8 mouse cellular contexts compared by ENCODE assay signal in genomic region chr11:62731311-62732021, GRCm38 (mm10). TPM values are rescaled to one million over a fixed set of nuclear protein-coding genes. Genes with fewer than 3 reads are reported as not detected.
A peak's percentile ranks its signal among the peaks of the same experiment; 100 is the strongest.
DNase-seq lines count a peak whose midpoint lies in the region; ATAC-seq and TF ChIP-seq lines count a peak whose summit lies in the region.

Gene Zfp287, minus strand, starts transcription at chr11:62731905.

- no peaks in the 10 kb centered on the region for H3K27me3 ChIP-seq in intestine, postnatal 0 days (replicated peaks; ENCODE audit: control insufficient read depth, insufficient read depth, low read length)
- H3K27me3 ChIP-seq in midbrain, embryonic 10.5 days (ENCODE audit: low read depth, poor library complexity, severe bottlenecking) = no peaks in the 10 kb centered on the region

- H3K4me1 ChIP-seq in intestine, postnatal 0 days (replicated peaks; ENCODE audit: control insufficient read depth, insufficient read depth, low read length) = no peaks in the 10 kb centered on the region
- peaks cover 23% of the 10 kb centered on the region for H3K4me1 ChIP-seq in midbrain, embryonic 10.5 days

- peak within 1 kb of the TSS; percentile 51 for H3K4me3 ChIP-seq in intestine, postnatal 0 days (ENCODE audit: low read depth, low read length)
- H3K4me3 ChIP-seq in midbrain, embryonic 10.5 days = peak within 1 kb of the TSS; percentile 77

- peak within 1 kb of the TSS; percentile 53 for H3K9ac ChIP-seq in intestine, postnatal 0 days (ENCODE audit: low read depth, low read length)

- ATAC-seq in granulocyte monocyte progenitor cell, adult 5-6 weeks (replicated peaks; ENCODE audit: poor library complexity, severe bottlenecking) = peak; percentile 90
- ATAC-seq in intestine, postnatal 0 days = peak; percentile 72

- peak; percentile 90 to 96 for DNase-seq in adrenal gland, adult (ENCODE audit: inconsistent age in 2 of 2, low spot score in 1 of 2)
- peak; percentile 96 for DNase-seq in embryo, embryonic 11 days
- DNase-seq in left cerebral cortex, postnatal 36 days (ENCODE audit: low spot score in 2 of 2) = peak; percentile 90 to 93
- DNase-seq in midbrain, embryonic 10.5 days (ENCODE audit: low spot score) = peak; percentile 96
- peak; percentile 89 for DNase-seq in right cerebral cortex, postnatal 4 days
- peak; percentile 85 for DNase-seq in yolk sac, embryonic 10.5 days (ENCODE audit: low spot score)

- H3K36me3 ChIP-seq in intestine, postnatal 0 days (ENCODE audit: control insufficient read depth, insufficient read depth) = no peaks in the 10 kb centered on the region
- peaks cover 26% of the 10 kb centered on the region for H3K36me3 ChIP-seq in midbrain, embryonic 10.5 days

- peak within 1 kb of the TSS; percentile 2; the same call in 1 of the 2 replicates for H3K27ac ChIP-seq in intestine, postnatal 0 days (ENCODE audit: low read depth, low read length)
- H3K27ac ChIP-seq in midbrain, embryonic 10.5 days (replicated peaks) = peak within 1 kb of the TSS; percentile 95

- H3K9me3 ChIP-seq in intestine, postnatal 0 days (ENCODE audit: control insufficient read depth) = no peaks in the 10 kb centered on the region
- no peaks in the 10 kb centered on the region for H3K9me3 ChIP-seq in midbrain, embryonic 10.5 days (replicated peaks)

- intact Hi-C loops in left cerebral cortex, postnatal 36 days (cut with DNase I) = no loop called here

- no peak for TF ChIP-seq CTCF in intestine, postnatal 0 days (IDR thresholded peaks at IDR 0.05; ENCODE audit: low read depth)

- peak within 1 kb of the TSS; percentile 92 for H3K4me2 ChIP-seq in intestine, postnatal 0 days (replicated peaks; ENCODE audit: low read depth)

- under 1% methylated on average over 48 of the region's 48 CpGs for WGBS in intestine, postnatal 0 days
- under 1% methylated on average over 48 of the region's 48 CpGs for WGBS in midbrain, embryonic 10.5 days

RNA-seq across cellular contexts. Expression of gene Zfp287, which starts in this region (rescaled TPM):
- total RNA-seq in granulocyte monocyte progenitor cell, adult 5-6 weeks (2014; fragmentation: Nextera tagmentation) = 1.1 and 2.5 TPM in 2 replicates
- total RNA-seq in granulocyte monocyte progenitor cell, adult 5-6 weeks (2017) = 0.56 and 1.9 TPM in 2 replicates
- 1.5 and 2.3 TPM in 2 replicates for polyA plus RNA-seq in intestine, postnatal 0 days (2015; fragmentation: Nextera tagmentation; extraction: Ambion mirVana)
- 10 to 100 TPM; 14.0 to 19.1 TPM for total RNA-seq in left cerebral cortex, postnatal 36 days (2021)
- polyA plus RNA-seq in midbrain, embryonic 10.5 days (2016; fragmentation: Nextera tagmentation; extraction: Ambion mirVana) = 13.8 and 16.5 TPM in 2 replicates

Comparison
In these comparisons a context has a peak if more than half of its experiments do, and no peak if none do; other contexts are left out.
1. Peak in every context shown above with its lines: DNase-seq, ATAC-seq, H3K4me3 ChIP-seq and H3K27ac ChIP-seq.
2. RNA of gene Zfp287 (total RNA-seq): 14.0 to 19.1 TPM in left cerebral cortex, postnatal 36 days; 0.56 to 2.5 TPM in granulocyte monocyte progenitor cell, adult 5-6 weeks; every median in the first group is over 4 times any median in the second.